Mouse (Mus musculus) G1E-ER4 (cell line): Measurements from ENCODE around the gene Itpk1. TPM values are rescaled to one million over a fixed set of nuclear protein-coding genes. Genes with fewer than 3 reads are reported as not detected.

ENCODE experiments used
- GATA1 ChIP-seq: IDR thresholded peaks from one replicate; pipeline ENCODE4 v1.8.0; 2012; ENCODE audit warnings: low read length, inconsistent platforms
- polyA plus RNA-seq: library from polyadenylated mRNA; stranded (reverse); fragments of >175 nt; gene quantifications from 2 replicates; pipeline ENCODE4 v1.2.3, GENCODE M21; 2012

The Itpk1 gene
- polyA plus RNA-seq, 1 experiment, result 3.1 TPM

DNA sequence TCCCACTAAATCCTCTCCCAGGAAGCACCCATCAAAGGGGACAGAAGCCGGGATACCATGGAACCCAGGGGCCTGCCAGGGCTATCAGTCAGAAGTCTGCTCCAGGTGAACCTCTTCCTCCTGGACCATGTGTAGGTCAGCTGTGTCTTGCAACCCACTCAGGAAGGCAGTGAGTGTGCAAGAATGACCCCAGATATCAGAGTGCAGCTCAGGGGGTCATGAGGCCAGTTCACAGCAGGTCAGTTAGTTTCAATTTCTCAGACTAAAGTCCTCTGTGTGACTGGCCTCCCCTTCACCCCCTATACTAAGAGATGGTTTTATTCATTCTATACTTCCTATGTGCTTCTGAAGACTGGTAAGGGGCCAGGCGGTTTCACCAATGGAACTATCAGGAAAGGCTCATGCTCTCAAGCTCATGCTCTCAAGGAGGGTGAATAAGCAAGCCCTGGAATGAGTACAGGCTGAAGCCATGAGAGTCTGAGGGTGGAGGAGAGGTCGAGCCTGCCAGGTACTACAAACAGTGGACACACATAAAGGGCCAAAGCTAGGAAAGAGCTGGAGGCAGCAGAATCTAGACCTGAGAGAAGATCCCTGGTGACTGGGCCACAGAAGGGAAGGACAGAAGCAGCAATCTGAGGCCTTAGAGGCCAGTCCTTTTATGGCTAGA, 19.9 kb downstream of the Itpk1 start:
- no peak for TF ChIP-seq GATA1

- no peak for TF ChIP-seq GATA1
Observed at GRCm38 (mm10) chr12:102683979-102684378, 20.8 kb downstream of the Itpk1 start.

DNA sequence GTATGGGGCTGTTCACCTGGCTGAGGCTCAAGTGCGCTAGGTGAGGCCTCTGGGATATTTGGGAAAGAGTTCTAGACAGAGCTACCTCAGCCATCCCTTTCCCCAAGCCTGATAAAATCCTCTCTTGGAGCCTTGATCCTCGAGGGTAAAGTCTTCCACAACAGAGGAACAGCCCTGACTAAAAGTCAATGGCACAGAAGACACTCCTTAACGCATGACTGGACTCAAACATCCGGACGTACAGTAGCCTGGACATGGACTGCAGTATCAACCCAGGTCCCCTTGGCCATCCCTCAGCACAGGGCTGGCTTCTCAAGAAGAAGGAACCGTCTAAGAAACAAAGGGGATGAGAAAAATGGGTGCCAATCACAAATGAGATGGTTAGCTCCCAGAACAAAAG, 21.3 kb downstream of the Itpk1 start:
- TF ChIP-seq GATA1, result no peak

- TF ChIP-seq GATA1, result no peak
Observed at GRCm38 (mm10) chr12:102682722-102683299, 21.9 kb downstream of the Itpk1 start.

DNA sequence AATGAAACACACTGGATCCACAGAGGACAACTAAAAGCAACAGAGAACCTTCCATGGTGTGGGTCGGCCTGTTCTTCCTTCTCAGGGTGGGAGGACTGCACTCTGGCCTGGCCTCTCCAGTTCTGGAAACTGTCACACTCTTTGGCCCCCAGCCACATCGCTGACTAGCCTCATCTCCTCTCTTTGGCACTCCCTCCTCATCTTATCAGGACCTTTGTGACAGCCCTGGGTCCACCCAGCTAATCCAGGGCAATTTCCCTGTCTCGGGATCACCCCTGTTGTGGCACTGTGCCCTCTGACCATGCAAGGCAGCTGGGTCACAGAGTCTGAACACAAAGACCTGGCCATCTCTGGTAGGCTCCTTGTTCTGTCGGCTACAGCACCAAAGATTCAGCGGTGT, 22.6 kb downstream of the Itpk1 start:
- TF ChIP-seq GATA1, result no peak

GRCm38 (mm10) chr12:102681590-102681989, 23.1 kb downstream of the Itpk1 start:
- no peak for TF ChIP-seq GATA1

DNA sequence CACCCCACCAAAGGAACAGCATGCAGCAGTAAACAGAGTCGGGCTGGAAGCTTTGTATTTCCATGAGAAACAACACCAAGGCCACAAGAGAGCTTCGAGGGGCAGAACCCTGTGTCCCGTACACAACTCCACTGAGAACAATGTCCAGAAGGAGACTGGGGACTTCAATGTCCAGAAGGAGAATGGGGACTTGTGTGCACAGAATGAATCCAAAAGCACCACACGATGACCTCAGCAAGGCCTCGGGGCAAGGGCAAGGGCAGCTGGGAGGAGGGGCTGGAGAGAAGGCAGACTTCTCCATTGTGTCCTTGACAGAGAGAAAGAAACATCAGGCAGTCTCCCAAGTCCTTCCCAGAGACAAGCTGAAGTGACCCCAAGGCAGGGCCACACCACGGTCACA, 25.9 kb downstream of the Itpk1 start:
- no peak for TF ChIP-seq GATA1

DNA sequence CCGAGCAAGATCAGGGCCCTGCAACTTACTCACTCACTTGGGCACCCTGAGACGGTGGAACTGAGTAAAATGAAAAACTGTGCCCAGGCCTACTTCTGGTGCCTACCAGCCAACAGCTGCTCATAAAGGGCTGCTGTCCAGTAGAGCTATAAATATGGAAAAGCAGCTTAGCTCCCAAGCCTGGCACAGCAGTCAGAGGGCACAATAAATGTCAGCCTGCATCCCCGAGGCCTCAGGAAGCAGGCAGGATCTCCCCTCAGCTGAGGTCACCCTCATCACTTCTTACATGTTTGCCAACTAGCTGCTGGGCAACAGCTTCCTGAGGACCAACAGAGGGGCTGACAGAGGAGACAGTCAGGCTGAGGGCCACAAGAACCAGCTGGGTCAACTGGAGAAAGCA, 27.6 kb downstream of the Itpk1 start:
- TF ChIP-seq GATA1, result no peak

DNA sequence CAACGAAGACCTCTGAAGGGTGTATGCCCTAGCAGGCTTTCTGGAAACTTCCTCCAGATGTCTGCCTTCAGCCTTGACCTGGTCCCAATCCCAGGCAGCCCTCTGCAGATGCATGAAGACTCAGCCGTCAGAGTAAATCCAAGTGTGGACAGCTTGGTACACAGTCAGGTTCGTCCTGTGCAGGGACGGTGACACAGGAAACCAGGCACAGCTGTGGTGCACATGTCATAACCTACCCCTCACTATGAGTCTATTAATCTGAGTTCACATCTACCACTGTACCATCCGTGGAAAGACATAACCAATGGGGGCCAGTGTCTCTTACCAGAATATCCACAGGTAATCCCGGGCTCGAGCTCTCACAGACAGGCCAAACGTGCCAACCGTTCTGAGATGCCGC, 30.2 kb downstream of the Itpk1 start:
- no peak for TF ChIP-seq GATA1

DNA sequence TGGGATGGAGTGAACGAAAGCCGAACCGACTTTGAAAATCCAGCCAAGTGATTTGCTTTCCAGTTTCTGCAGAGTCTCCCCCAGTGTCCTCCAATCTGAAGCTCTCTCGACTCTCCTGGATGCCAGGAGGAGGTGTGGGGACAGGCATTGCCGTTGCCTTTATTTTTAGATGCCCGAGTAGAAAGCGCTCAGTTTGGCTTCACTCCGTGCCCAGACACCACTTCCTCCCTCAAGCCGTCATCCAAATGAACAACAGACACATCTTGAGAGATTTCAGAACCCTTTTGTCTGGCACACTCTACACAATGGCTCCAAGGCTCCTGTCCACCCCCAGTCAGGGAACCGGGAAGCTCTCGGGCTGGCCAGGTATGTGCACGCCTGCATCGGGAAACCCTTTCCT, 30.6 kb downstream of the Itpk1 start:
- TF ChIP-seq GATA1, result no peak

GRCm38 (mm10) chr12:102672857-102673839, 31.6 kb downstream of the Itpk1 start:
- TF ChIP-seq GATA1, result no peak

DNA sequence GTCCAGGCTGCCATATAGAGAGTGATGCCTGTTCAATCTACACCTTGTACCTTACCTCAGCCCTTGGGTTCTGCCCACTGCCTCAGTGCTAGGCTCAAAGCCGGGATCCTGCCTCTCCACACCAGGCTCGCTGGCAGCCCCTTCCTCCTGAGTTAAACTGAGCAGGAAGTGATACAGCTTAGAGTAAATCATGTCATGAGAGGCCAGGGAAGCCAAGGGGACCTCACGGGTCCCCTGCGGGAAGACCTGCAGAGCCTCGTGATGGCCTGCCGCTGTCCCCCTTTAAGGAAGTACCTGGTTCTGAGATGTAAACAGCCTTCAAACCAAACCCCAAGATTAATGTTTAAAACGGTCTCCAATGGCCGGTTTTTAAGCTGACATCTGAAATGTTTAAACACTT, 32.6 kb downstream of the Itpk1 start:
- no peak for TF ChIP-seq GATA1

- TF ChIP-seq GATA1, result no peak
Observed at GRCm38 (mm10) chr12:102670848-102671247, 33.9 kb downstream of the Itpk1 start.

GRCm38 (mm10) chr12:102665465-102666202, 39.1 kb downstream of the Itpk1 start:
- TF ChIP-seq GATA1, result no peak

DNA sequence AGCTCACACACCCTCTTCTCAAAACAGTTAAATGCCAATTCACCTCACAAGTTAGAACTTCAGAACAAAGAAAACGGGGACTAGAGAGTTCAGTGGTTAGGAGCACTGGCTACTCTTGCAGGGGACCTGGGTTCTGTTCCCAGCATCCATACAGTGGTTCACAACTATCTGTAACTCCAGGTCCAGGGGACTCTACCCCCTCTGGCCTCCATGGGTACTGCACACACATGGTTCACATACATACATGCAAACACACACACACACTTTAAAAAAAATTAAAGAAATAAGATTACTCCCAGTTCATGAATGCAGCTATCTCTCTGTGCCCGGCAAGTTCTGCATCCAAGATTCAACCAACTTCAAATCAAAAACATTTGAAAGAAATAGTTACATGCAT, 40.7 kb downstream of the Itpk1 start:
- TF ChIP-seq GATA1, result no peak
